Mouse (Mus musculus) spleen, adult 2 months (tissue): ENCODE results near the gene Plekhg1.

Source experiments
- CTCF ChIP-seq: fragments of 200-500 bp; IDR thresholded peaks from 2 replicates; pipeline ENCODE4 v1.5.1; 2011; ENCODE audit warnings: mild to moderate bottlenecking, inconsistent platforms; ENCODE audit not compliant: insufficient read depth, insufficient read length, insufficient replicate concordance; ENCODE audit errors: extremely low read depth
- POLR2A ChIP-seq: fragments of 200-500 bp; IDR thresholded peaks from 2 replicates; pipeline ENCODE4 v1.6.1; 2011; ENCODE audit warnings: low read depth, low read length, inconsistent platforms

DNA sequence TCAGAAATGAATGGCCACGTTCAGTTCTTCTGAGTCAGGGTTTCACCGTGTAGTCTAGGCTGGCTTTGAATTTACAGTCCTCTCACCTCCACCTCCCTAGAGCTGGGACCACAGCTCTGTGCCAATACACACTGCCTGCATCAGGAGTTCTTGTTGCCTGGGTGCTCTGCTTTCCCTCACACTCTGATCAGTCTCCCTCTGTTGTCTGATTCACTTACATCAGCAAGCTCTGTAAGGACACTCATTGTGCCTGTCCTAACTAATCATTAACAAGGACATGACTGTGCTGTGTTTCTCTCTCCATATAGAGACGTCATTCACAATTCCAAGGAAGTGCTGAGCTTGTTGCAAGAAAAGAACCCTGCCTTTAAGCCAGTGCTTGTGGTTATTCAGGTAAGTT is 238.2 kb downstream of the Plekhg1 start:
- TF ChIP-seq CTCF (no peak), POLR2A (no peak)
